Mouse (Mus musculus): ENCODE results near the gene Fbxo11. TPM values are rescaled to one million over a fixed set of nuclear protein-coding genes. Genes with fewer than 3 reads are reported as not detected.

Fbxo11 gene
- total and polyA plus RNA-seq, 3 experiments: 9.4 to 91.4 (median 17.5) TPM

DNA sequence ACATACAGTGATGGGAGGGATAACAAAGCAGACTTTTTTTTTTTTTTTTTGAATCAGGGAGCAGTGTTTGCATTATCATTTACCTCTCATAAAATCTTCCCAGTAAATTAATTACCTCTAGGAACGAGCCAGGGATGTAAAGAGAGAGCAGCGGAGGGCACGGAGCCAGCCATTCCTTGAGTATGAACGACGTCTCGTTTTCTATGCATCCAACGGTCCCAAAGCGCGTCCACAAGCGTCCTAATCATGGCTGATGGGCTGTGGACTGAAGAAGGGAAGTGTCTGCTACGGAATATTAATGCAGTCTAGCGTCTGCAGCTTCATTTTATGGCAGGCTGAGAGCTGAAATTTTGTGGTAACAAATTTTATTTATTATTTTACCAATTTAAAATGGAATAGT, 29.2 kb upstream of the Fbxo11 start:
- Histone ChIP-seq H3K4me3 (ENCODE audit: control insufficient read depth in 1 of 2, insufficient read depth in 1 of 2, low read depth in 2 of 2, low read length in 2 of 2) (no peak overlapping the region), H3K9me3 (replicated peaks; ENCODE audit: insufficient read depth, low read length) (no peaks in the 10 kb centered on the region), H3K36me3 (ENCODE audit: control insufficient read depth in 1 of 2, insufficient read depth in 2 of 2, low read length in 2 of 2) (no peaks in the 10 kb centered on the region), H3K27me3 (ENCODE audit: control insufficient read depth in 1 of 2, insufficient read depth in 2 of 2, low read length in 2 of 2) (no peaks in the 10 kb centered on the region), H3K4me1 (ENCODE audit: control insufficient read depth in 1 of 2, insufficient read depth in 2 of 2, low read length in 2 of 2) (no peaks in the 10 kb centered on the region), H3K79me2 (ENCODE audit: control insufficient read depth, insufficient read depth, low read length, poor library complexity) (no peaks in the 10 kb centered on the region), H3K27ac (ENCODE audit: control insufficient read depth, low read depth, low read length) (no peak overlapping the region), H3K9ac (ENCODE audit: control insufficient read depth, low read depth, low read length, poor library complexity, severe bottlenecking) (no peak overlapping the region)
- no peak for DNase-seq (ENCODE audit: low read depth, low spot score)
- TF ChIP-seq TAL1 (IDR thresholded peaks at IDR 0.05; ENCODE audit: low read length) (no peak), E2F4 (IDR thresholded peaks at IDR 0.05; ENCODE audit: borderline replicate concordance, low read depth, low read length) (no peak), MAZ (IDR thresholded peaks at IDR 0.05; ENCODE audit: low read depth, low read length) (no peak), POLR2AphosphoS5 (IDR thresholded peaks at IDR 0.05; ENCODE audit: borderline replicate concordance, low read depth, low read length) (no peak), MAX (IDR thresholded peaks at IDR 0.05; ENCODE audit: low read length) (no peak), RCOR1 (IDR thresholded peaks at IDR 0.05; ENCODE audit: low read depth, low read length) (no peak), ZMIZ1 (IDR thresholded peaks at IDR 0.05; ENCODE audit: low read depth, low read length) (no peak), GABPA (IDR thresholded peaks at IDR 0.05; ENCODE audit: low read depth, low read length) (no peak), ZNF384 (IDR thresholded peaks at IDR 0.05; ENCODE audit: low read depth, low read length) (no peak), MAFK (IDR thresholded peaks at IDR 0.05; ENCODE audit: borderline replicate concordance, low read depth, low read length) (no peak), ZC3H11A (IDR thresholded peaks at IDR 0.05; ENCODE audit: low read depth, low read length) (no peak), RAD21 (IDR thresholded peaks at IDR 0.05; ENCODE audit: low read depth, low read length) (no peak), BHLHE40 (IDR thresholded peaks at IDR 0.05; ENCODE audit: borderline replicate concordance, low read depth, low read length) (no peak), EP300 (IDR thresholded peaks at IDR 0.05; ENCODE audit: low read depth in 1 of 2, low read length in 2 of 2) (no peak), POLR2AphosphoS2 (IDR thresholded peaks at IDR 0.05; ENCODE audit: low read length) (no peak), TCF12 (IDR thresholded peaks at IDR 0.05; ENCODE audit: low read depth, low read length) (no peak), POLR2A (IDR thresholded peaks at IDR 0.05; ENCODE audit: control insufficient read depth in 1 of 2, insufficient read depth in 1 of 2, low read depth in 1 of 2, low read length in 2 of 2, poor library complexity in 1 of 2) (no peak)

DNA sequence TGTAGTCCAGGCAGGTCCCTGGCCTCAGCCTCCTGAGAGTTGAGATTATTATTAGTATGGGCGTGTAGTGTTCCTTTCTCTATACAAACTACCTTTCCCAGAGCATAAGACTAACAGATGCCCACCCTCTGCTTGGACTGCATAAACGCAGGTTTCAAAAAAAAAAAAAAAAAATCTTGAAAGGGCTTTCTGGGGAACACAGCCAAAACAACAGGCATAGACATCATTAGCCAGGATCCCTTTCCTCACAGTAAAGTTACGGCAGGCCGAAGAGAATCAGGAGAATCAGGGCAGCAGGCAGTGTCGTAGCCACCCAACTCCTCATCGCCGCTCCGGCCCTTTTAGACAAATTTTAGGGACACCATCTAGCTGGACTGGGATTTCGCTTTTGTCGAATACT, 28.7 kb upstream of the Fbxo11 start:
- Histone ChIP-seq H3K79me2 (ENCODE audit: control insufficient read depth, insufficient read depth, low read length, poor library complexity) (no peaks in the 10 kb centered on the region), H3K9me3 (replicated peaks; ENCODE audit: insufficient read depth, low read length) (no peaks in the 10 kb centered on the region), H3K4me1 (ENCODE audit: control insufficient read depth in 1 of 2, insufficient read depth in 2 of 2, low read length in 2 of 2) (no peaks in the 10 kb centered on the region), H3K9ac (ENCODE audit: control insufficient read depth, low read depth, low read length, poor library complexity, severe bottlenecking) (no peak overlapping the region), H3K4me3 (ENCODE audit: control insufficient read depth in 1 of 2, insufficient read depth in 1 of 2, low read depth in 2 of 2, low read length in 2 of 2) (no peak overlapping the region), H3K27ac (ENCODE audit: control insufficient read depth, low read depth, low read length) (no peak overlapping the region), H3K36me3 (ENCODE audit: control insufficient read depth in 1 of 2, insufficient read depth in 2 of 2, low read length in 2 of 2) (no peaks in the 10 kb centered on the region), H3K27me3 (ENCODE audit: control insufficient read depth in 1 of 2, insufficient read depth in 2 of 2, low read length in 2 of 2) (no peaks in the 10 kb centered on the region)
- DNase-seq (ENCODE audit: low read depth, low spot score): no peak
- no peak for TF ChIP-seq MAX (IDR thresholded peaks at IDR 0.05; ENCODE audit: low read length)
- no peak for TF ChIP-seq POLR2AphosphoS5 (IDR thresholded peaks at IDR 0.05; ENCODE audit: borderline replicate concordance, low read depth, low read length)
- no peak for TF ChIP-seq MAFK (IDR thresholded peaks at IDR 0.05; ENCODE audit: borderline replicate concordance, low read depth, low read length)
- no peak for TF ChIP-seq MXI1 (IDR thresholded peaks at IDR 0.05; ENCODE audit: low read depth, low read length)
- no peak for TF ChIP-seq RCOR1 (IDR thresholded peaks at IDR 0.05; ENCODE audit: low read depth, low read length)
- no peak for TF ChIP-seq MAZ (IDR thresholded peaks at IDR 0.05; ENCODE audit: low read depth, low read length)
- no peak for TF ChIP-seq ETS1 (IDR thresholded peaks at IDR 0.05; ENCODE audit: low read depth, low read length)
- no peak for TF ChIP-seq CTCF (IDR thresholded peaks at IDR 0.05 in 2 of 3, conservative IDR thresholded peaks at IDR 0.05 in 1 of 3; ENCODE audit: control insufficient read depth in 1 of 3, insufficient read depth in 1 of 3, low read depth in 2 of 3, low read length in 3 of 3, poor library complexity in 1 of 3, severe bottlenecking in 1 of 3)
- TF ChIP-seq MYB (IDR thresholded peaks at IDR 0.05; ENCODE audit: low read depth, low read length): no peak
- TF ChIP-seq SIN3A (IDR thresholded peaks at IDR 0.05; ENCODE audit: low read length): no peak
- no peak for TF ChIP-seq GABPA (IDR thresholded peaks at IDR 0.05; ENCODE audit: low read depth, low read length)
- TF ChIP-seq ZMIZ1 (IDR thresholded peaks at IDR 0.05; ENCODE audit: low read depth, low read length): no peak
- no peak for TF ChIP-seq KAT2A (conservative IDR thresholded peaks at IDR 0.05; ENCODE audit: low read depth, low read length)
- no peak for TF ChIP-seq NELFE (IDR thresholded peaks at IDR 0.05; ENCODE audit: low read depth, low read length)
- TF ChIP-seq NRF1 (IDR thresholded peaks at IDR 0.05; ENCODE audit: insufficient read depth, low read depth, low read length, poor library complexity, severe bottlenecking): no peak
- TF ChIP-seq CHD1 (IDR thresholded peaks at IDR 0.05; ENCODE audit: low read depth, low read length): no peak
- TF ChIP-seq CHD2 (IDR thresholded peaks at IDR 0.05; ENCODE audit: low read length): no peak
- no peak for TF ChIP-seq BHLHE40 (IDR thresholded peaks at IDR 0.05; ENCODE audit: borderline replicate concordance, low read depth, low read length)
- TF ChIP-seq ZC3H11A (IDR thresholded peaks at IDR 0.05; ENCODE audit: low read depth, low read length): no peak

Measured in MEL (cell line).